Mouse (Mus musculus) heart, adult 2 months (tissue): ENCODE data around the gene Gpx6. TPM values are rescaled to one million over a fixed set of nuclear protein-coding genes. Genes with fewer than 3 reads are reported as not detected.

Experiments used
- DNase-seq, 2 experiments: peaks; one replicate each; pipeline ENCODE4 v3.0.0; 2021
- H3K27ac ChIP-seq: fragments of 200-600 bp; 2 replicates; pipeline ENCODE4 v1.8.1; 2022
- H3K27me3 ChIP-seq: fragments of 200-500 bp; 2 replicates; pipeline ENCODE4 v1.6.1; 2012; ENCODE audit warnings: mild to moderate bottlenecking, low read length, inconsistent platforms, mixed read lengths; ENCODE audit not compliant: control insufficient read depth, insufficient read depth
- H3K36me3 ChIP-seq: fragments of 200-500 bp; 2 replicates; pipeline ENCODE4 v1.6.1; 2012; ENCODE audit warnings: low read length, inconsistent platforms; ENCODE audit not compliant: control insufficient read depth, insufficient read depth
- H3K4me1 ChIP-seq: fragments of 200-500 bp; 2 replicates; pipeline ENCODE4 v1.6.1; 2011; ENCODE audit warnings: low read length; ENCODE audit not compliant: control insufficient read depth, insufficient read depth
- H3K4me3 ChIP-seq: fragments of 200-600 bp; 2 replicates; pipeline ENCODE4 v1.8.1; 2022
- H3K79me2 ChIP-seq: fragments of 200-500 bp; replicated peaks from 2 replicates; pipeline ENCODE4 v1.6.1; 2012; ENCODE audit warnings: mild to moderate bottlenecking, inconsistent platforms, low read length, moderate library complexity, mixed read lengths; ENCODE audit not compliant: control insufficient read depth, insufficient read depth
- H3K9ac ChIP-seq: fragments of 200-500 bp; 2 replicates; pipeline ENCODE4 v1.6.1; 2012; ENCODE audit warnings: low read depth, mild to moderate bottlenecking, control low read depth, inconsistent platforms, low read length, mixed read lengths
- CTCF ChIP-seq: fragments of 200-600 bp; IDR thresholded peaks from 2 replicates; pipeline ENCODE4 v1.8.1; 2022; ENCODE audit warnings: antibody characterized with exemption, mild to moderate bottlenecking, moderate library complexity
- EP300 ChIP-seq: fragments of 200-500 bp; IDR thresholded peaks from 2 replicates; pipeline ENCODE4 v1.6.1; 2011; ENCODE audit warnings: low read depth, low read length, control low read depth; ENCODE audit not compliant: insufficient read depth
- POLR2A ChIP-seq: fragments of 200-500 bp; IDR thresholded peaks from 2 replicates; pipeline ENCODE4 v1.6.1; 2011; ENCODE audit warnings: mild to moderate bottlenecking, low read depth, low read length, control low read depth; ENCODE audit not compliant: insufficient read depth
- WGBS: fragments of 180-500 bp; shearing (Covaris S2); methylation state at CpG from one replicate; pipeline ENCODE4 v1.1.7; 2018; 5-methylcytosine and 5-hydroxymethylcytosine counted together
- intact Hi-C: fragments of 180-260 bp; cut with DNase I; formaldehyde crosslinking; loops from one replicate; pipeline ENCODE4 v1.15.1; 2025
- polyA plus RNA-seq: library from polyadenylated mRNA; depleted of rRNA; stranded (reverse); fragments of >200 nt; gene quantifications from 2 replicates; pipeline ENCODE4 v1.2.3, GENCODE M21; 2012
- total RNA-seq, 2 experiments: library from RNA; stranded (reverse); gene quantifications; 2 replicates each; pipeline ENCODE4 v1.2.3; 2021

Gene Gpx6
- total and polyA plus RNA-seq, 3 experiments = not detected

DNA sequence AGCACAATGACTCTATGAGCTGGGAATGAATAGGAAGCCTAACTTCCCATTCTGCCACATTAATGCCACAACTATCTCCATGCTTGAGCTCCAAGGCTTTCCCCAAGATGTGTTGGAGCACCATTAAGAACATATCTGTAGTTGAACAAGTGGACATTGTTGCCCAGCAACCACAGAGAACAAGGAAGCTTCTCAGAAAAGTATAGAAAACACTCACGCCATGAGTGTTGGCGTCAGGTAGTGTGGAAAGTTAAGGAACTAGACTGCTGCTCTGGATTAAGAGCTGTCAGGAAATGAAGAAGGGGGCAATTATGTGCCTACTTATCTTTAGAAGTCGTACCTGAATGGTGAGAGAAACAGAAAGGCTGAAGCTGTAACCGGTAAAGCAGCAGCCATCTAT lies 2.0 kb downstream of the Gpx6 start:
- DNase-seq = no peak
- TF ChIP-seq POLR2A (no peak), CTCF (no peak), EP300 (no peak)
- no peaks in the 10 kb centered on the region for H3K79me2 ChIP-seq
- no peaks in the 10 kb centered on the region for H3K36me3 ChIP-seq
- WGBS = 71% methylated on average over 4 of the region's 4 CpGs
- no peak overlapping the region for H3K9ac ChIP-seq
- H3K4me3 ChIP-seq = no peak overlapping the region
- no peaks in the 10 kb centered on the region for H3K27me3 ChIP-seq
- no peaks in the 10 kb centered on the region for H3K4me1 ChIP-seq
- intact Hi-C loops = no loop called here
- H3K27ac ChIP-seq = no peak overlapping the region

DNA sequence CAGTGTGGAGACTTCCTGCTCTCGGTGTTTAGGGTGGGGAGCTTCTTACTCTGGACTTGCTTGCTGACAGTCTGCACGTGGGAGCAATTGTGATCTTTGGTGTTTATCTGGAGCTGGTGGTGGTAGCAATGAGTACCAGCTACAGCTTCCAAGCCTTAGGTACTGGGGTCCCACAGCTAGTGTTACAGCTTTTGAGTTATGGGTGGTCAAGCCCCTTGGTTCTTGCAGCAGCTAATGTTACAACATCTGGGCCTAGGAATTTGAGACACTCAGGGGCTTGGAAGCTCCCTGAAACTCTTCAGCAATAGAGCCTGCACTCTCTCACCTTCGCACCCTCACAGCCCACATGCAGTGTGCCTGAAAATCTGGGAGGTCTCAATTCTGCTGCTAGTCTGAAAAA lies 8.3 kb downstream of the Gpx6 start:
- no peaks in the 10 kb centered on the region for H3K4me1 ChIP-seq
- DNase-seq = no peak
- no peaks in the 10 kb centered on the region for H3K79me2 ChIP-seq
- WGBS = 45% methylated on average over 3 of the region's 3 CpGs
- H3K27me3 ChIP-seq = no peaks in the 10 kb centered on the region; the same call in 1 of the 2 replicates
- TF ChIP-seq POLR2A (no peak), CTCF (no peak), EP300 (no peak)
- no peak overlapping the region for H3K4me3 ChIP-seq
- no peak overlapping the region for H3K9ac ChIP-seq
- intact Hi-C loops = loop anchor here (10.0 kb wide), 3 partner anchors 85 to 1005 kb away; no protein-coding TSS in a partner anchor
- no peak overlapping the region for H3K27ac ChIP-seq
- H3K36me3 ChIP-seq = no peaks in the 10 kb centered on the region

DNA sequence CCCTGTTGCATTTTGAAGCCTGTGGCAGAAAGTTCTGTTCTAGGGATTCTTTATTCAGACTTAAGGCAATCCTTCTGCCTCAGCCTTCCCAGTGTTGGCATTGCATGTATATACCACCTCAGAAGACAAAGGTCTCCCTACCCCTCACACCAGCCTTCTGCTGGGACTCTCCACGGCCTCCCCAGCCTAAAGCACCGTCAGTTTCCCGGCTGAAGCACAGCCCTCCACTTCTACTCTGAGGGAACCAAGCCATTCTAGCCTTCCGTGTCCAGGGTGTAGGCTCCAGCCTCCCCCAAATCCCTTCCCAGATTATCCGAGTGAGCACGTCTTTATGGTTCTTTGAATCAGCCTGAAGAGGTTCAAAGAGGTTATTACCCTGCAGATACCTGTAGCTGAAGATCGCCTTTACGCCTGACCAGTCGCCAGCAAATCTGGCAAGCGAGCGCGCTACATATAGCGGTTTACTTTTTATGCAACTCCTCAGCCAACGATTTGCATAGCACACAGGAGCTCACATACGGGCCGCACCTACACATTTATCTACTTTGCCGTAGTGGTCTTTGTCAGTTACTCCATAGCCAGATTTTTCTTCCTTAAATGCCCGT lies 10.1 kb downstream of the Gpx6 start:
- intact Hi-C loops = loop anchor here (10.0 kb wide), 3 partner anchors 87 to 1007 kb away; no protein-coding TSS in a partner anchor

DNA sequence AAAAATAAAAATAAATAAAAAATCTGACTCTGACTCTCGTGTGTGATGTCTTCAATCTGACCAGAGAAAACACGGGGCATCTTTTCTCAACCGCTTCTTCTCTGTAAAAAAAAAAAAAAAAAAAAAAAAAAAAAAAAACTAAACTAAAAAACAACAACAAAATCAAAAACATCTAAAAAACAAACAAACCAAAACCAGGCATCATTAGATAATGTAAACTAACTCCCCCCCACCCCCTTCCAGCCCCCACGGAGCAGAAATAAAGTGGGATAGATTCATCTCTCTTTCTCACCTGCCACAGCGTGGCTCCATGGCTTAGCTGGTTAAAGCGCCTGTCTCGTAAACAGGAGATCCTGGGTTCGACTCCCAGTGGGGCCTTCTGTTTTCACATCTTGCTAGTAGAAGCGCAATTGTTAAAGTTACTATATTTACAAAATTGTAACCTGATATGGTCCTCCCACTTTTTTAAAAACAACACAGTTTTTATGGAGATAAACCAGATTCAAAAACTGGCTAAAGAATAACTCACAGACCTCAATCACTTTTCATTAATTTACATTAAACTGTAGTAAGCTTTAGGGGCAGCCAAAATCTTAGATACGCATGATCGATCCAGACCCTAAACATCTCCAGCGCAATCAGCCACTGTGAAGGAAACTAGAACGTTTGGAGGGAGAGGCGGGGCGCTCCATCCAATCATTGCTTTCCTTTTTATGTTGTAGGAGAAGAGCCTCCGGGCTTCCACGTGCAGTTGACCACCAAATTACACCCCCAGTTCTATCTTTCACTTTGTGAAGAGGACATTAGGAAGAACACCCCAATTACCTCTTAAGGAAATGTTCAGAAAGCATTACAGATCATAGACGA lies 10.8 kb downstream of the Gpx6 start:
- TF ChIP-seq CTCF (no peak), EP300 (no peak), POLR2A (no peak)
- WGBS = 27% methylated on average over 18 of the region's 18 CpGs
- no peaks in the 10 kb centered on the region for H3K4me1 ChIP-seq
- intact Hi-C loops = loop anchor here (10.0 kb wide), 3 partner anchors 88 to 1008 kb away; no protein-coding TSS in a partner anchor
- no peaks in the 10 kb centered on the region; the same call in 1 of the 2 replicates for H3K27me3 ChIP-seq
- H3K4me3 ChIP-seq = no peak overlapping the region
- no peaks in the 10 kb centered on the region for H3K36me3 ChIP-seq
- peak in 1 of 2 experiments; percentile 21 for DNase-seq
- no peak overlapping the region for H3K27ac ChIP-seq
- H3K9ac ChIP-seq = no peak overlapping the region
- H3K79me2 ChIP-seq = no peaks in the 10 kb centered on the region

More for the DNA sequence above, 10.1 kb downstream of the Gpx6 start:
- Histone ChIP-seq H3K4me3 (no peak overlapping the region; the same call in 1 of the 2 replicates), H3K36me3 (no peaks in the 10 kb centered on the region), H3K4me1 (no peaks in the 10 kb centered on the region), H3K27ac (no peak overlapping the region), H3K27me3 (no peaks in the 10 kb centered on the region; the same call in 1 of the 2 replicates), H3K79me2 (no peaks in the 10 kb centered on the region), H3K9ac (no peak overlapping the region)
- 26% methylated on average over 18 of the region's 18 CpGs for WGBS
- TF ChIP-seq CTCF (no peak), POLR2A (no peak), EP300 (no peak)
- no peak for DNase-seq

DNA sequence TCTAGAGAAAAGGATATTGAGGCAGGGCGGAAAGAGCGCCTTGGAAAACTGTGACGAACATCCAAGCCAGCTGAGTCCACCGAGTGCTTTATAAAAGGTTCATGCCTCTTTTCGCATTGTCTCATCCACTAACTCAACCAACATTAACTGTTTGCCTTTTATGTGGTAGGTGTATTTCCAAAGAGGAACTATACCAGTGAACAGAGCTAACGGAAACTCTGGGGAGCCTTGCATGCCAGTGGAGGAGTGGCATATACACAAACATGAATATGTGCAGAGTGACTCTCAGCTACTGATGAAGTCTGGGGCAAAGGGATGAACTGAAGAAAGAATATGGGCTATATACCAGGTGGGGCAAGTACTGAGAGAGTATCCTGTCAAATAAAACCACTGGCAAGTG lies 11.5 kb downstream of the Gpx6 start:
- Histone ChIP-seq H3K79me2 (no peaks in the 10 kb centered on the region), H3K36me3 (no peaks in the 10 kb centered on the region), H3K27me3 (no peaks in the 10 kb centered on the region; the same call in 1 of the 2 replicates), H3K4me1 (no peaks in the 10 kb centered on the region), H3K4me3 (no peak overlapping the region), H3K9ac (no peak overlapping the region), H3K27ac (no peak overlapping the region)
- intact Hi-C loops = loop anchor here (10.0 kb wide), 3 partner anchors 89 to 1009 kb away; no protein-coding TSS in a partner anchor
- WGBS = 71% methylated on average over 6 of the region's 6 CpGs
- no peak for DNase-seq
- TF ChIP-seq POLR2A (no peak), EP300 (no peak), CTCF (no peak)
